Mouse (Mus musculus) forebrain, embryonic 12.5 days (tissue): ENCODE data around the gene Eif4a3. TPM values are rescaled to one million over a fixed set of nuclear protein-coding genes. Genes with fewer than 3 reads are reported as not detected.
"Not testable (repeated sequence)": the region's sequence is repeated elsewhere in the genome, so short reads cannot be mapped to it uniquely, and the experiment has no call there.

Source experiments
- ATAC-seq: fragments of 200-750 bp; cut with Nextera tagmentation; 2 replicates; pipeline ENCODE4 v1.8.0; 2017; ENCODE audit warnings: moderate TSS enrichment; ENCODE audit not compliant: low FRiP score
- H3K27ac ChIP-seq: fragments of 300-500 bp; sonication (generic); 2 replicates; pipeline ENCODE4 v1.5.1; 2016; ENCODE audit warnings: mild to moderate bottlenecking
- H3K27me3 ChIP-seq: fragments of 300-500 bp; sonication (generic); 2 replicates; pipeline ENCODE4 v1.6.1; 2016; ENCODE audit warnings: mild to moderate bottlenecking
- H3K36me3 ChIP-seq: fragments of 300-500 bp; sonication (generic); replicated peaks from 2 replicates; pipeline ENCODE4 v1.6.1; 2016; ENCODE audit warnings: mild to moderate bottlenecking
- H3K4me1 ChIP-seq: fragments of 300-500 bp; sonication (generic); 2 replicates; pipeline ENCODE4 v1.6.1; 2016
- H3K4me2 ChIP-seq: fragments of 300-500 bp; sonication (generic); 2 replicates; pipeline ENCODE4 v1.6.1; 2016; ENCODE audit warnings: mild to moderate bottlenecking, moderate library complexity
- H3K4me3 ChIP-seq: fragments of 300-500 bp; sonication (generic); replicated peaks from 2 replicates; pipeline ENCODE4 v1.5.1; 2016; ENCODE audit warnings: mild to moderate bottlenecking
- H3K9ac ChIP-seq: fragments of 300-500 bp; sonication (generic); 2 replicates; pipeline ENCODE4 v1.6.1; 2016; ENCODE audit warnings: mild to moderate bottlenecking
- H3K9me3 ChIP-seq: fragments of 300-500 bp; sonication (generic); 2 replicates; pipeline ENCODE4 v1.6.1; 2016
- WGBS: fragments of 180-500 bp; shearing (Covaris S2); methylation state at CpG from one replicate; pipeline ENCODE4 v1.1.7; 2016; 5-methylcytosine and 5-hydroxymethylcytosine counted together
- polyA plus RNA-seq: library from polyadenylated mRNA; unstranded; fragments of >200 nt; fragmentation: Nextera tagmentation; extraction: Ambion mirVana; gene quantifications from 2 replicates; pipeline ENCODE4 v1.2.1, GENCODE M21; 2016

Gene Eif4a3
- polyA plus RNA-seq, 1 experiment from 2014 or later = 366 TPM

DNA sequence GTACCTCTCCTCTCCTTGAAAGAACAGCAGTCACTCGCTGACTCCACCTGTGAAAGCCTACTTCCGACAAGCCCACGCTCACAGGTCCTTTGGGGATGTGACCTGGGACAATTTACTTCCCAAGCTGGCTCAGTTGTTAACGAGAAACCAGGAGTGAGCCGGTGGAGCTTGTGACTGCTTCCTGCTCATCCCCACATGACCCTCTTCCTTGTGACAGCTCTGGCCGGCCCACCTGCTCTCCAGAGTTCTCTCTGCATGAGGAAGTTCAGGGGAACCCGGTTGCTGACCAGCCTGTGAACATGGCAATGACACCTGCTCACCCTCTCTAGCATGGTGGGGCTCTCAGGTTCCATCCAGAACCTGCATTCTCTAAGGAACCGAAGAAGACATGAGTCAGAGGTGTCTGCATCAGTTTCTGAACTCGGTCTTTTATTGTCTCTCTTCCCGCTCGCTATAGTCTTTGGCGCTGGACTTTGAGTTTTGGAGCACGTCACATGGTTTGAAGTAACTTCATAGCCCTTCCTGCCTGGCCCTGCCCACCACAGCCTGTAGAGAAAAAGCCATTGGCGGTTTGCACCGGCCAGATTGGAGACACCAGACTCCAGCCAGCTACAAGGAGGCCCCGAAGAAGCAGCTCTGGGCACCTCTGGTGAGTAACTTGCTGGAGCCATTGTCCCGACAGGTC lies 14.5 kb upstream of the Eif4a3 start:
- no peaks in the 10 kb centered on the region for H3K9me3 ChIP-seq
- H3K36me3 ChIP-seq = no peaks in the 10 kb centered on the region
- ATAC-seq = no peak
- H3K4me3 ChIP-seq = no peak overlapping the region
- no peak overlapping the region for H3K9ac ChIP-seq
- no peak overlapping the region for H3K27ac ChIP-seq
- H3K4me1 ChIP-seq = no peaks in the 10 kb centered on the region
- 0 out of 2 replicates have a peak, but pooled peaks cover 9% of the 10 kb centered on the region for H3K27me3 ChIP-seq
- WGBS = 85% methylated on average over 17 of the region's 17 CpGs
- H3K4me2 ChIP-seq = no peak overlapping the region

GRCm38 (mm10) chr11:119310621-119311020 lies 10.7 kb upstream of the Eif4a3 start:
- Histone ChIP-seq H3K9me3 (no peaks in the 10 kb centered on the region), H3K4me2 (no peak overlapping the region), H3K4me1 (peaks cover 4% of the 10 kb centered on the region), H3K9ac (no peak overlapping the region), H3K4me3 (no peak overlapping the region), H3K36me3 (no peaks in the 10 kb centered on the region), H3K27me3 (peaks cover 20% of the 10 kb centered on the region), H3K27ac (no peak overlapping the region)
- 19% methylated on average over 10 of the region's 10 CpGs for WGBS
- no peak for ATAC-seq

DNA sequence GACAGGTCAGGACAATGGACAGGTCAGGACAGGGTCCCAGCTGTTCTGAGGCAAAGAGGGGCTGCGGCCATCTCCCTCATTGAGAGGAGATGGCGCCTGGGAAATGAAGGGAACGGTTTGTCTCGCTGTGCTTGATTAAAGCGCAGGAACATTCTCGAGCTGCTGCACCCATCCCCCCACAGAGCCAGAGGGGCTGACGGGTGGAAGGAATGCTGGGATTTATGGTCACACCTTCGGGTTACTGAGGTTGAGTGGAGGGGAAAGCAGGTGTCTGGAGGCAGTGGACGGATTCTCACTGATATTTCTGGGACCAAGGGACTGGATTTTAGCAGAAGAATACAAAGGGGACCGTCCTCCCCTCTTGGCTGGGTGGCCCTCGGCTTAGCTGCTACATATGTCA lies 8.0 kb upstream of the Eif4a3 start:
- ATAC-seq = no peak
- no peak overlapping the region for H3K4me2 ChIP-seq
- peaks cover 4% of the 10 kb centered on the region for H3K4me1 ChIP-seq
- no peak overlapping the region for H3K4me3 ChIP-seq
- no peak overlapping the region for H3K27ac ChIP-seq
- H3K9ac ChIP-seq = no peak overlapping the region
- peaks cover 36% of the 10 kb centered on the region for H3K27me3 ChIP-seq
- no peaks in the 10 kb centered on the region for H3K9me3 ChIP-seq
- 32% methylated on average over 11 of the region's 11 CpGs for WGBS
- no peaks in the 10 kb centered on the region for H3K36me3 ChIP-seq

DNA sequence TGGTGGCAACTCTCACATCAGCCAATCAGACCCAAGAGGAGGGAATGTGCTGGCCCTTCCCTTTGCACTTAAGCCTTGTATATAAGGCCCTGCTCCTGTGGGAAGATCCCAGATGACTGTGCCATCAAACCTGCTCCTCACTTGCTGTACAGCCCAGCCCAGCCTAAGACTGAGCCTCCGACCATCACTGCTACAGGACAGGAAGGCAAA lies 7.7 kb upstream of the Eif4a3 start, which contains the start of gene Card14:
Card14 (plus strand) TSS at position 111 of the 210 bp plus-strand sequence.
- no peak for ATAC-seq
- 59% methylated on average over 1 of the region's 1 CpGs for WGBS
- peaks cover 4% of the 10 kb centered on the region for H3K4me1 ChIP-seq
- no peak within 1 kb of the TSS for H3K4me3 ChIP-seq
- H3K36me3 ChIP-seq = no peaks in the 10 kb centered on the region
- H3K4me2 ChIP-seq = no peak within 1 kb of the TSS
- H3K27ac ChIP-seq = no peak within 1 kb of the TSS
- no peaks in the 10 kb centered on the region for H3K9me3 ChIP-seq
- H3K27me3 ChIP-seq = peaks cover 36% of the 10 kb centered on the region
- no peak within 1 kb of the TSS for H3K9ac ChIP-seq

GRCm38 (mm10) chr11:119306762-119307657 lies 7.1 kb upstream of the Eif4a3 start:
- WGBS = 66% methylated on average over 13 of the region's 13 CpGs
- H3K9me3 ChIP-seq = no peaks in the 10 kb centered on the region
- ATAC-seq = no peak
- H3K27ac ChIP-seq = no peak overlapping the region
- peaks cover 36% of the 10 kb centered on the region for H3K27me3 ChIP-seq
- H3K36me3 ChIP-seq = no peaks in the 10 kb centered on the region
- H3K4me1 ChIP-seq = peaks cover 4% of the 10 kb centered on the region
- no peak overlapping the region for H3K4me2 ChIP-seq
- no peak overlapping the region for H3K9ac ChIP-seq
- no peak overlapping the region for H3K4me3 ChIP-seq

GRCm38 (mm10) chr11:119304904-119305712 lies 5.2 kb upstream of the Eif4a3 start:
- H3K4me1 ChIP-seq = peaks cover 15% of the 10 kb centered on the region
- no peak overlapping the region for H3K4me2 ChIP-seq
- no peaks in the 10 kb centered on the region for H3K36me3 ChIP-seq
- H3K9me3 ChIP-seq = no peaks in the 10 kb centered on the region
- no peak overlapping the region for H3K9ac ChIP-seq
- H3K4me3 ChIP-seq = no peak overlapping the region
- peaks cover 36% of the 10 kb centered on the region for H3K27me3 ChIP-seq
- WGBS = 49% methylated on average over 16 of the region's 16 CpGs
- H3K27ac ChIP-seq = no peak overlapping the region
- no peak for ATAC-seq

GRCm38 (mm10) chr11:119300986-119301385 lies 1.1 kb upstream of the Eif4a3 start:
- Histone ChIP-seq H3K27me3 (peaks cover 20% of the 10 kb centered on the region), H3K4me1 (peaks cover 27% of the 10 kb centered on the region), H3K4me3 (no peak overlapping the region), H3K9ac (peak overlapping the region; percentile 97; the same call in 1 of the 2 replicates), H3K27ac (no peak overlapping the region), H3K36me3 (peaks cover 22% of the 10 kb centered on the region), H3K9me3 (no peaks in the 10 kb centered on the region), H3K4me2 (peak overlapping the region; percentile 73)
- no peak for ATAC-seq
- WGBS = 34% methylated on average over 2 of the region's 2 CpGs

DNA sequence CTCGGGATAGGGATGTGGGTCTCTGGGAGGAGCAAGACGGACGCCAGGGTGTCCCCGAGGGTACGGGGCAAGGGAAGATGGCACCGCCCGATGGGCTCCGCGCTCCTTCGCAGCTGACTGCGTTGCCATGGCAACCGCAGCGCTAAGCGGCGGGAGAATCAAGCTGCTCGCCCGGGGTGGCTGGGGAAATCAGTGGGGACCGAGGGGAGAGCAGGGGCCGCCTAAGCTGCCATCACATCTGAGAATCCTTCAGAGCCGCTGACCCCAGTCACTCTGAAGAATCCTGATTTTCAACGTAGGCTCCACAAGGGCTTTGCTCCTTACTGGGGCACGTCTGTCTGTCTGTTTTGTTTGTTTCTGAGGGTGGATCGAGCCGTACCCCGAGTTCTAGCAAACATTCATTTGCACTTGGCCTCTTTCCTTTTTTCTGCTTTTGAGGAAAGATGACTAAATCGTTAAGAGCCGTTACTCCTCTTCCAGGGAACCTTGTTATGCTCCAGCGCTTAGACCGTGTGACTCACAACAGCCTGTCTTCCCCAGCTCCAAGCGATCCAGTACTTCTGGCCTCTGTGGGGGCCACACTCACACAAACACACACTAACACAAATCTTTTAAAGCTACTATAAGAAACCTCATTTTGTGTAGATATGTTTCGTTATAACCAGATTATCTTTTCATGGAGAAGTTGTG lies 502 bp upstream of the Eif4a3 start:
- H3K4me2 ChIP-seq = peak overlapping the region; percentile 73
- WGBS = 2% methylated on average over 31 of the region's 31 CpGs
- H3K4me3 ChIP-seq = peak overlapping the region; percentile 98
- H3K27me3 ChIP-seq = peaks cover 20% of the 10 kb centered on the region
- peaks cover 27% of the 10 kb centered on the region for H3K4me1 ChIP-seq
- H3K9ac ChIP-seq = peak overlapping the region; percentile 97
- ATAC-seq = no peak; the same call in 1 of the 2 replicates
- H3K36me3 ChIP-seq = peaks cover 28% of the 10 kb centered on the region
- no peaks in the 10 kb centered on the region for H3K9me3 ChIP-seq
- H3K27ac ChIP-seq = peak overlapping the region; percentile 99

- Histone ChIP-seq H3K36me3 (peaks cover 42% of the 10 kb centered on the region), H3K27me3 (peaks cover 8% of the 10 kb centered on the region), H3K9me3 (no peaks in the 10 kb centered on the region), H3K4me2 (peak overlapping the region; percentile 73), H3K9ac (peak overlapping the region; percentile 97), H3K4me3 (peak overlapping the region; percentile 98), H3K4me1 (peaks cover 27% of the 10 kb centered on the region), H3K27ac (no peak overlapping the region)
- WGBS = 17% methylated on average over 7 of the region's 7 CpGs
- no peak for ATAC-seq
Observed at GRCm38 (mm10) chr11:119298917-119299316, 972 bp downstream of the Eif4a3 start.

- H3K36me3 ChIP-seq = peaks cover 52% of the 10 kb centered on the region
- no peaks in the 10 kb centered on the region for H3K27me3 ChIP-seq
- no peak overlapping the region for H3K27ac ChIP-seq
- H3K4me3 ChIP-seq = no peak overlapping the region; the same call in 1 of the 2 replicates
- no peaks in the 10 kb centered on the region for H3K9me3 ChIP-seq
- peak overlapping the region; percentile 97; the same call in 1 of the 2 replicates for H3K9ac ChIP-seq
- H3K4me2 ChIP-seq = peak overlapping the region; percentile 73
- H3K4me1 ChIP-seq = peaks cover 27% of the 10 kb centered on the region
- no peak for ATAC-seq
- 90% methylated on average over 6 of the region's 6 CpGs for WGBS
Observed at GRCm38 (mm10) chr11:119297996-119298395, 1.9 kb downstream of the Eif4a3 start.

GRCm38 (mm10) chr11:119292861-119293260 lies 7.0 kb downstream of the Eif4a3 start:
- not testable (repeated sequence) for H3K27ac ChIP-seq, H3K4me3 ChIP-seq, H3K27me3 ChIP-seq, ATAC-seq, H3K4me2 ChIP-seq, H3K9ac ChIP-seq, H3K4me1 ChIP-seq, H3K9me3 ChIP-seq
- H3K36me3 ChIP-seq = peaks cover 97% of the 10 kb centered on the region
- WGBS = 93% methylated on average over 8 of the region's 8 CpGs
